ENCODE assay signal across 12 mouse cellular contexts in genomic region chr11:53691979-53692378, GRCm38 (mm10). TPM values are rescaled to one million over a fixed set of nuclear protein-coding genes. Genes with fewer than 3 reads are reported as not detected.
DNase-seq lines count a peak whose midpoint lies in the region; ATAC-seq and TF ChIP-seq lines count a peak whose summit lies in the region.
"Had no signal": no experiment of that assay in that cellular context is flagged by ENCODE, and none has a peak within 500 bp of the region (broad histone marks: within the 10 kb centered on the region; RNA-seq: fewer than 3 reads in every experiment).

No protein-coding gene starts in this region.

- TF ChIP-seq POLR2A in kidney, adult 2 months (IDR thresholded peaks at IDR 0.05; ENCODE audit: low read depth, low read length) = no peak

- no peaks in the 10 kb centered on the region for H3K4me1 ChIP-seq in kidney, postnatal 0 days (replicated peaks; ENCODE audit: insufficient read depth, low read length)
- no peaks in the 10 kb centered on the region for H3K4me1 ChIP-seq in kidney, adult 2 months (ENCODE audit: control insufficient read depth, insufficient read depth, low read length)
- peaks cover 6% of the 10 kb centered on the region for H3K4me1 ChIP-seq in hindbrain, embryonic 10.5 days (replicated peaks)
- no peaks in the 10 kb centered on the region for H3K4me1 ChIP-seq in forebrain, embryonic 15.5 days
- H3K4me1 ChIP-seq: liver, embryonic 15.5 days; neural tube, embryonic 12.5 days had no signal

- H3K4me2 ChIP-seq in kidney, postnatal 0 days (ENCODE audit: low read length) = no peak overlapping the region
- no peak overlapping the region for H3K4me2 ChIP-seq in forebrain, embryonic 15.5 days (replicated peaks)
- H3K4me2 ChIP-seq: liver, embryonic 15.5 days; neural tube, embryonic 12.5 days had no signal

- no peak overlapping the region for H3K9ac ChIP-seq in kidney, postnatal 0 days (ENCODE audit: low read depth, low read length)
- H3K9ac ChIP-seq in forebrain, embryonic 15.5 days (replicated peaks) = no peak overlapping the region
- H3K9ac ChIP-seq: liver, embryonic 15.5 days; neural tube, embryonic 12.5 days had no signal

- no peak overlapping the region for H3K4me3 ChIP-seq in kidney, postnatal 0 days (replicated peaks; ENCODE audit: low read depth, low read length)
- no peak overlapping the region for H3K4me3 ChIP-seq in kidney, adult 2 months (ENCODE audit: insufficient read depth, low read depth, low read length)
- no peak overlapping the region; the same call in 1 of the 2 replicates for H3K4me3 ChIP-seq in hindbrain, embryonic 10.5 days
- H3K4me3 ChIP-seq in forebrain, embryonic 15.5 days = no peak overlapping the region
- H3K4me3 ChIP-seq: liver, embryonic 15.5 days; neural tube, embryonic 12.5 days had no signal

- 42% methylated on average over 10 of the region's 10 CpGs for WGBS in kidney, postnatal 0 days
- WGBS in kidney, adult 2 months = 63% methylated on average over 10 of the region's 10 CpGs
- 38% methylated on average over 10 of the region's 10 CpGs for WGBS in hindbrain, embryonic 10.5 days
- 47% methylated on average over 10 of the region's 10 CpGs for WGBS in forebrain, embryonic 15.5 days

- DNase-seq in kidney, postnatal 0 days (ENCODE audit: low spot score) = peak; percentile 36
- no peak for DNase-seq in kidney, adult 2 months
- peak; percentile 37 for DNase-seq in brain, adult 2 months (ENCODE audit: low read depth, low spot score)
- peak; percentile 33 for DNase-seq in hindbrain, embryonic 10.5 days (ENCODE audit: low spot score)
- DNase-seq in lung, postnatal 10 days = peak; percentile 83
- no peak for DNase-seq in spleen, postnatal 14 days (ENCODE audit: low spot score in 2 of 2)
- DNase-seq in frontal cortex, postnatal 36 days (ENCODE audit: low spot score in 2 of 2) = no peak

- H3K9me3 ChIP-seq in kidney, postnatal 0 days (replicated peaks; ENCODE audit: low read length) = no peaks in the 10 kb centered on the region
- H3K9me3 ChIP-seq in hindbrain, embryonic 10.5 days = no peaks in the 10 kb centered on the region
- no peaks in the 10 kb centered on the region for H3K9me3 ChIP-seq in forebrain, embryonic 15.5 days
- H3K9me3 ChIP-seq: liver, embryonic 15.5 days; neural tube, embryonic 12.5 days had no signal

- H3K36me3 ChIP-seq in kidney, postnatal 0 days (ENCODE audit: insufficient read depth, low read length) = 0 out of 2 replicates have a peak, but pooled peaks cover 15% of the 10 kb centered on the region
- H3K36me3 ChIP-seq in kidney, adult 2 months (ENCODE audit: control insufficient read depth, insufficient read depth, low read length) = peaks cover 2% of the 10 kb centered on the region; the same call in 1 of the 2 replicates
- peaks cover 45% of the 10 kb centered on the region for H3K36me3 ChIP-seq in hindbrain, embryonic 10.5 days
- peaks cover 5% of the 10 kb centered on the region; the same call in 1 of the 2 replicates for H3K36me3 ChIP-seq in forebrain, embryonic 15.5 days

- no peak overlapping the region for H3K27ac ChIP-seq in kidney, postnatal 0 days
- no peak overlapping the region for H3K27ac ChIP-seq in kidney, adult 2 months (ENCODE audit: insufficient read depth, low read depth, low read length)
- H3K27ac ChIP-seq in hindbrain, embryonic 10.5 days = peak overlapping the region; percentile 47
- H3K27ac ChIP-seq in forebrain, embryonic 15.5 days (replicated peaks) = no peak overlapping the region
- H3K27ac ChIP-seq: liver, embryonic 15.5 days; neural tube, embryonic 12.5 days had no signal

- H3K27me3 ChIP-seq in kidney, postnatal 0 days (ENCODE audit: insufficient read depth, low read length) = no peaks in the 10 kb centered on the region
- H3K27me3 ChIP-seq in kidney, adult 2 months (replicated peaks; ENCODE audit: control insufficient read depth, insufficient read depth, low read length) = no peaks in the 10 kb centered on the region
- no peaks in the 10 kb centered on the region for H3K27me3 ChIP-seq in hindbrain, embryonic 10.5 days (ENCODE audit: insufficient read depth, poor library complexity, severe bottlenecking)
- H3K27me3 ChIP-seq in forebrain, embryonic 15.5 days = no peaks in the 10 kb centered on the region
- H3K27me3 ChIP-seq: CH12.LX; liver, embryonic 15.5 days; neural tube, embryonic 12.5 days had no signal

- no peak for TF ChIP-seq CTCF in kidney, postnatal 0 days (IDR thresholded peaks at IDR 0.05; ENCODE audit: low read depth)
- TF ChIP-seq CTCF in kidney, adult 2 months (conservative IDR thresholded peaks at IDR 0.05; ENCODE audit: insufficient read depth, insufficient read length, low read depth, low read length) = no peak

- ATAC-seq in kidney, postnatal 0 days (replicated peaks; ENCODE audit: low FRiP score, low read depth) = no peak
- no peak for ATAC-seq in forebrain, embryonic 15.5 days (replicated peaks)
- ATAC-seq: inflammation-experienced regulatory T-cells, adult 6 months had no signal

RNA-seq across cellular contexts. Expression of gene Rad50, which starts 15.1 kb away (rescaled TPM):
- 21.3 and 21.6 TPM in 2 replicates for polyA plus RNA-seq in kidney, postnatal 0 days (2015; fragmentation: Nextera tagmentation; extraction: Ambion mirVana)
- polyA plus RNA-seq in kidney, adult 2 months (2012; rRNA removed) = 3.0 and 4.0 TPM in 2 replicates
- 13.7 and 21.9 TPM in 2 replicates for polyA plus RNA-seq in hindbrain, embryonic 10.5 days (2016; fragmentation: Nextera tagmentation; extraction: Ambion mirVana)
- 14.0 and 15.2 TPM in 2 replicates for polyA plus RNA-seq in forebrain, embryonic 15.5 days (2015; fragmentation: Nextera tagmentation; extraction: Ambion mirVana)

RNA-seq across cellular contexts. Expression of gene Il5, which starts 28.6 kb away (rescaled TPM):
- not detected in 2 replicates for polyA plus RNA-seq in kidney, postnatal 0 days (2015; fragmentation: Nextera tagmentation; extraction: Ambion mirVana)
- polyA plus RNA-seq in kidney, adult 2 months (2012; rRNA removed) = 0.08 TPM in 1 of 2 replicates, not detected in the other
- not detected in 2 replicates for polyA plus RNA-seq in hindbrain, embryonic 10.5 days (2016; fragmentation: Nextera tagmentation; extraction: Ambion mirVana)
- polyA plus RNA-seq in forebrain, embryonic 15.5 days (2015; fragmentation: Nextera tagmentation; extraction: Ambion mirVana) = not detected in 2 replicates
- polyA plus RNA-seq: inflammation-experienced regulatory T-cells, adult 6 months; liver, embryonic 15.5 days; neural tube, embryonic 12.5 days had no signal

RNA-seq across cellular contexts. Expression of gene Il13, which starts 57.5 kb away (rescaled TPM):
- polyA plus RNA-seq in kidney, postnatal 0 days (2015; fragmentation: Nextera tagmentation; extraction: Ambion mirVana) = not detected in 2 replicates
- polyA plus RNA-seq in kidney, adult 2 months (2012; rRNA removed) = not detected in 2 replicates
- not detected in 2 replicates for polyA plus RNA-seq in hindbrain, embryonic 10.5 days (2016; fragmentation: Nextera tagmentation; extraction: Ambion mirVana)
- not detected in 2 replicates for polyA plus RNA-seq in forebrain, embryonic 15.5 days (2015; fragmentation: Nextera tagmentation; extraction: Ambion mirVana)
- polyA plus RNA-seq: inflammation-experienced regulatory T-cells, adult 6 months; liver, embryonic 15.5 days; neural tube, embryonic 12.5 days had no signal

Comparison
In these comparisons a context has a peak if more than half of its experiments do, and no peak if none do; other contexts are left out.
1. DNase-seq: peak in kidney, postnatal 0 days (single experiment), brain, adult 2 months (single experiment), hindbrain, embryonic 10.5 days (single experiment) and lung, postnatal 10 days (single experiment); none in kidney, adult 2 months (single experiment), spleen, postnatal 14 days (0 of 2) and frontal cortex, postnatal 36 days (0 of 2).